Mouse (Mus musculus) cerebral cortex, adult 2 months (tissue): ENCODE measurements around the gene Tbc1d19.

Source experiments
- WGBS: fragments of 180-500 bp; shearing (Covaris S2); methylation state at CpG from one replicate; pipeline ENCODE4 v1.1.7; 2018; 5-methylcytosine and 5-hydroxymethylcytosine counted together

Gene Tbc1d19

GRCm38 (mm10) chr5:53950189-53950588, 140.8 kb downstream of the Tbc1d19 start:
- 48% methylated on average over 7 of the region's 7 CpGs for WGBS
